Mouse (Mus musculus): ENCODE data around the gene Col25a1.

GRCm38 (mm10) chr3:130127840-130128239 is 3.5 kb upstream of the Col25a1 start:
- TF ChIP-seq POLR2A (IDR thresholded peaks at IDR 0.05; ENCODE audit: borderline replicate concordance, low read depth, low read length), result no peak
- TF ChIP-seq CTCF (IDR thresholded peaks at IDR 0.05; ENCODE audit: low read depth, low read length), result no peak
